Mouse (Mus musculus) retina, postnatal 7 days (tissue): Measurements from ENCODE around the gene Pus7l.
A peak's percentile ranks its signal among the peaks of the same experiment; 100 is the strongest.

Source experiments
- DNase-seq: peaks from one replicate; pipeline ENCODE4 v3.0.0-alpha.2; 2012; ENCODE audit warnings: low read depth, low spot score

Pus7l gene

GRCm38 (mm10) chr15:94543409-94544051 is at the start of gene Pus7l, which contains the start of gene Irak4:
TSS of gene Pus7l (minus strand) at chr15:94543547.
TSS of gene Irak4 (plus strand) at chr15:94543643.
- DNase-seq: peak; percentile 91

- DNase-seq: no peak
These were observed 48.0 kb upstream of the Pus7l start for GRCm38 (mm10) chr15:94591356-94591755.

GRCm38 (mm10) chr15:94590083-94590482 is 46.7 kb upstream of the Pus7l start:
- DNase-seq: no peak

GRCm38 (mm10) chr15:94589219-94590075 is 46.1 kb upstream of the Pus7l start, which contains the start of gene Twf1:
TSS of gene Twf1 (minus strand) at chr15:94589889.
- peak; percentile 97 for DNase-seq

- DNase-seq: no peak
These were observed 44.7 kb upstream of the Pus7l start for GRCm38 (mm10) chr15:94587826-94588715.

- DNase-seq: no peak
These were observed 41.4 kb upstream of the Pus7l start for GRCm38 (mm10) chr15:94584738-94585137.

GRCm38 (mm10) chr15:94583153-94583552 is 39.8 kb upstream of the Pus7l start:
- no peak for DNase-seq

- DNase-seq: no peak
These were observed 38.8 kb upstream of the Pus7l start for GRCm38 (mm10) chr15:94582000-94582593.

GRCm38 (mm10) chr15:94574566-94575268 is 31.4 kb upstream of the Pus7l start:
- no peak for DNase-seq

- no peak for DNase-seq
These were observed 29.4 kb upstream of the Pus7l start for GRCm38 (mm10) chr15:94572746-94573145.

GRCm38 (mm10) chr15:94571501-94571900 is 28.2 kb upstream of the Pus7l start:
- no peak for DNase-seq

- DNase-seq: no peak
These were observed 25.3 kb upstream of the Pus7l start for GRCm38 (mm10) chr15:94568496-94569182.

GRCm38 (mm10) chr15:94565854-94566253 is 22.5 kb upstream of the Pus7l start:
- no peak for DNase-seq

- DNase-seq: no peak
These were observed 21.6 kb upstream of the Pus7l start for GRCm38 (mm10) chr15:94564909-94565308.

GRCm38 (mm10) chr15:94558895-94559656 is 15.7 kb upstream of the Pus7l start:
- no peak for DNase-seq

GRCm38 (mm10) chr15:94557442-94557841 is 14.1 kb upstream of the Pus7l start:
- peak; percentile 63 for DNase-seq

- DNase-seq: no peak
These were observed 10.2 kb upstream of the Pus7l start for GRCm38 (mm10) chr15:94553536-94553935.

- no peak for DNase-seq
These were observed 1.5 kb upstream of the Pus7l start for GRCm38 (mm10) chr15:94544844-94545243.

GRCm38 (mm10) chr15:94544052-94544636 is 797 bp upstream of the Pus7l start:
- DNase-seq: no peak
